Mouse (Mus musculus) C2C12 (cell line): ENCODE data around the gene Scap. TPM values are rescaled to one million over a fixed set of nuclear protein-coding genes. Genes with fewer than 3 reads are reported as not detected.
"Not testable (repeated sequence)": the region's sequence is repeated elsewhere in the genome, so short reads cannot be mapped to it uniquely, and the experiment has no call there.

Experiments
- H3K27me3 ChIP-seq: one replicate; pipeline ENCODE4 v1.6.1; 2011; ENCODE audit not compliant: control insufficient read depth, insufficient read depth, insufficient read length
- H3K36me3 ChIP-seq: one replicate; pipeline ENCODE4 v1.6.1; 2011; ENCODE audit not compliant: control insufficient read depth, insufficient read depth
- H3K4me3 ChIP-seq: one replicate; pipeline ENCODE4 v1.5.1; 2011; ENCODE audit warnings: mild to moderate bottlenecking, control low read depth; ENCODE audit not compliant: poor library complexity, insufficient read depth, severe bottlenecking
- H3K79me2 ChIP-seq: one replicate; pipeline ENCODE4 v1.6.1; 2011; ENCODE audit not compliant: control insufficient read depth, insufficient read depth
- H3K79me3 ChIP-seq: one replicate; pipeline ENCODE4 v1.6.1; 2011; ENCODE audit warnings: low read depth, control low read depth
- H3ac ChIP-seq: one replicate; pipeline ENCODE3; 2011; ENCODE audit warnings: low read depth; ENCODE audit not compliant: control insufficient read depth, insufficient read length
- CEBPB ChIP-seq: IDR thresholded peaks from one replicate; pipeline ENCODE4 v1.6.1; 2011; ENCODE audit warnings: low read depth, mild to moderate bottlenecking, control low read depth, moderate library complexity
- CTCF ChIP-seq: IDR thresholded peaks from one replicate; pipeline ENCODE4 v1.5.1; 2011; ENCODE audit not compliant: control insufficient read depth, insufficient read depth, insufficient read length
- FOSL1 ChIP-seq: IDR thresholded peaks from one replicate; pipeline ENCODE4 v1.8.0; 2011; ENCODE audit warnings: mild to moderate bottlenecking, low read length; ENCODE audit not compliant: poor library complexity, insufficient read depth, severe bottlenecking
- MAX ChIP-seq: IDR thresholded peaks from one replicate; pipeline ENCODE4 v1.6.1; 2011; ENCODE audit warnings: mild to moderate bottlenecking, control low read depth
- MYOD1 ChIP-seq: IDR thresholded peaks from one replicate; pipeline ENCODE4 v1.6.1; 2011; ENCODE audit warnings: low read depth; ENCODE audit not compliant: control insufficient read depth, insufficient read length
- MYOG ChIP-seq: IDR thresholded peaks from one replicate; pipeline ENCODE4 v1.6.1; 2011; ENCODE audit not compliant: control insufficient read depth, insufficient read length; ENCODE audit errors: extremely low read depth
- USF1 ChIP-seq: IDR thresholded peaks from one replicate; pipeline ENCODE4 v1.6.1; 2011; ENCODE audit warnings: low read depth, mild to moderate bottlenecking, control low read depth, moderate library complexity
- polyA plus RNA-seq: library from polyadenylated mRNA; unstranded; fragments of >200 nt; fragmentation: generic; extraction: Trizol; gene quantifications from one replicate; pipeline ENCODE4 v1.2.1, GENCODE M21; 2012; ENCODE audit warnings: missing spikeins

The Scap gene
- polyA plus RNA-seq, 1 experiment, result 57.4 TPM

GRCm38 (mm10) chr9:110362337-110362736 is 29.2 kb downstream of the Scap start:
- Histone ChIP-seq H3ac (no peak overlapping the region), H3K79me2 (no peaks in the 10 kb centered on the region), H3K36me3 (peaks cover 7% of the 10 kb centered on the region), H3K79me3 (no peaks in the 10 kb centered on the region), H3K27me3 (no peaks in the 10 kb centered on the region), H3K4me3 (no peak overlapping the region)
- TF ChIP-seq MYOG, result no peak
- no peak for TF ChIP-seq CTCF
- no peak for TF ChIP-seq CEBPB
- TF ChIP-seq USF1, result no peak
- TF ChIP-seq FOSL1, result no peak
- no peak for TF ChIP-seq MYOD1
- TF ChIP-seq MAX, result no peak

- Histone ChIP-seq H3K79me2 (no peaks in the 10 kb centered on the region), H3K79me3 (no peaks in the 10 kb centered on the region), H3K36me3 (peaks cover 3% of the 10 kb centered on the region), H3K4me3 (no peak overlapping the region), H3ac (no peak overlapping the region), H3K27me3 (no peaks in the 10 kb centered on the region)
- TF ChIP-seq MYOD1 (no peak), CEBPB (peak; percentile 37)
These were observed 33.7 kb downstream of the Scap start for GRCm38 (mm10) chr9:110366746-110367145.

DNA sequence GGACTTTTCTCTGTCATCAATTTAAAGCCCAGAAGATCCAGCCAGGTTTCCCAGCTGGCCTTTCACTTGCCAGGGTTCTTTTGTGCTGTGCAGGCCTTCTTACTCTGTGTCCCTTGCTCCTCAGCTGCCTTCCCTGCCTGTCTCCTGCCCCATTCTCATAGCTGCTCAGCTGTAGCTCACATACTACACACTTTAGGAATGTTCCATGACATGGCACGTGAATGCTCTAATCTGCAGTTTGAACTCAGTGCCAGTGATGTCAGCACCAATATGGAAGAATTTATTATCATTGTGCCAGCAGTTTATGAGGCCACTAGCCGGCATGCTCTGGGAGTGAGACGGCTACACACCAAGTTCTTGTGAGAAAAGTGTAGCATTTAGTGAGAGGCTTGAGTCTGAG is 36.8 kb downstream of the Scap start:
- Histone ChIP-seq H3K27me3 (no peaks in the 10 kb centered on the region), H3K79me3 (no peaks in the 10 kb centered on the region), H3K4me3 (no peak overlapping the region), H3K36me3 (peaks cover 12% of the 10 kb centered on the region), H3K79me2 (no peaks in the 10 kb centered on the region), H3ac (no peak overlapping the region)
- TF ChIP-seq FOSL1, result no peak
- no peak for TF ChIP-seq CTCF
- no peak for TF ChIP-seq USF1
- no peak for TF ChIP-seq CEBPB
- TF ChIP-seq MAX, result no peak
- TF ChIP-seq MYOD1, result no peak
- TF ChIP-seq MYOG, result no peak

GRCm38 (mm10) chr9:110373871-110374270 is 40.8 kb downstream of the Scap start:
- no peak for TF ChIP-seq CTCF
- no peak for TF ChIP-seq CEBPB
- TF ChIP-seq USF1, result no peak
- no peak for TF ChIP-seq MYOD1
- no peak for TF ChIP-seq FOSL1
- TF ChIP-seq MAX, result no peak
- no peak for TF ChIP-seq MYOG
- no peaks in the 10 kb centered on the region for H3K27me3 ChIP-seq
- H3ac ChIP-seq, result no peak overlapping the region
- no peaks in the 10 kb centered on the region for H3K79me3 ChIP-seq
- H3K36me3 ChIP-seq, result peaks cover 12% of the 10 kb centered on the region
- no peak overlapping the region for H3K4me3 ChIP-seq
- no peaks in the 10 kb centered on the region for H3K79me2 ChIP-seq

DNA sequence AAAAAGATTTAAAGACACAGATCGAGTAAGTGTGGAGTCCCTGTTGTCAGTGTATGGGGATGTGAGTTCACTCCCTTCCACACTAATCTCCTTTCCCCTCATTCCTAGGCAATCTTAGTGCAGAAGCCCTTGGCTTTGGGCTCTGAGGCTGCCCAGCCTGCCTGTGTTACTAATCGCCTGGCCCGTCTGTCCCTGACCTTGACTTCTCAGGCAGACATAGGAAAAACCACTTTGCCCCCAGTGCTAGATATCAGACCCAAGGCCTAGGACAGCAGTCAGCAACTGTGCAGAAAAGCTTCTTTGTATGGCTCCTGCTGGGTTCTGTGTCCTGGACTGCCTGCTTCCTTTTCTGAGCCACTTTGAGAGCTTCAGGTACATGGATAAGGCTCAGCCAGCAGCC is 42.6 kb downstream of the Scap start:
- no peaks in the 10 kb centered on the region for H3K79me3 ChIP-seq
- TF ChIP-seq MYOD1, result no peak
- no peak for TF ChIP-seq CTCF
- TF ChIP-seq MYOG, result no peak
- H3K79me2 ChIP-seq, result no peaks in the 10 kb centered on the region
- no peaks in the 10 kb centered on the region for H3K27me3 ChIP-seq
- H3ac ChIP-seq, result no peak overlapping the region
- H3K36me3 ChIP-seq, result peaks cover 12% of the 10 kb centered on the region
- no peak overlapping the region for H3K4me3 ChIP-seq

- H3K36me3 ChIP-seq, result peaks cover 12% of the 10 kb centered on the region
- not testable (repeated sequence) for H3K4me3 ChIP-seq, H3K79me2 ChIP-seq, H3ac ChIP-seq, H3K79me3 ChIP-seq, H3K27me3 ChIP-seq
These were observed 44.6 kb downstream of the Scap start for GRCm38 (mm10) chr9:110377655-110378054.
